Mouse (Mus musculus) stomach, postnatal 0 days (tissue): Measurements from ENCODE around the gene Insl5. TPM values are rescaled to one million over a fixed set of nuclear protein-coding genes. Genes with fewer than 3 reads are reported as not detected.
A peak's percentile ranks its signal among the peaks of the same experiment; 100 is the strongest.

Source experiments
- ATAC-seq: fragments of 200-750 bp; cut with Nextera tagmentation; 2 replicates; pipeline ENCODE4 v1.8.0; 2017; ENCODE audit not compliant: low FRiP score, low TSS enrichment
- DNase-seq: peaks from one replicate; pipeline ENCODE4 v3.0.0-alpha.2; 2016; ENCODE audit warnings: low spot score
- H3K27ac ChIP-seq: fragments of 300-500 bp; sonication (generic); replicated peaks from 2 replicates; pipeline ENCODE4 v1.5.1; 2014; ENCODE audit warnings: mild to moderate bottlenecking, control low read depth
- H3K27me3 ChIP-seq: fragments of 300-500 bp; sonication (generic); 2 replicates; pipeline ENCODE4 v1.6.1; 2014; ENCODE audit warnings: low read length; ENCODE audit not compliant: control insufficient read depth, insufficient read depth
- H3K36me3 ChIP-seq: fragments of 300-500 bp; sonication (generic); 2 replicates; pipeline ENCODE4 v1.6.1; 2014; ENCODE audit warnings: low read length, mixed read lengths; ENCODE audit not compliant: control insufficient read depth, insufficient read depth
- H3K4me1 ChIP-seq: fragments of 300-500 bp; sonication (generic); replicated peaks from 2 replicates; pipeline ENCODE4 v1.6.1; 2014; ENCODE audit warnings: antibody characterized with exemption; ENCODE audit not compliant: control insufficient read depth, insufficient read depth
- H3K4me2 ChIP-seq: fragments of 300-500 bp; sonication (generic); replicated peaks from 2 replicates; pipeline ENCODE4 v1.6.1; 2014; ENCODE audit warnings: low read depth, mild to moderate bottlenecking, control low read depth, moderate library complexity
- H3K4me3 ChIP-seq: fragments of 300-500 bp; sonication (generic); 2 replicates; pipeline ENCODE4 v1.5.1; 2014; ENCODE audit warnings: low read depth, low read length, control low read depth
- H3K9ac ChIP-seq: fragments of 300-500 bp; sonication (generic); 2 replicates; pipeline ENCODE4 v1.6.1; 2014; ENCODE audit warnings: mild to moderate bottlenecking, low read length, control low read depth, mixed read lengths
- H3K9me3 ChIP-seq: fragments of 300-500 bp; sonication (generic); 2 replicates; pipeline ENCODE4 v1.6.1; 2016; ENCODE audit warnings: low read length; ENCODE audit not compliant: control insufficient read depth
- CTCF ChIP-seq: IDR thresholded peaks from 2 replicates; pipeline ENCODE4 v1.5.1; 2016; ENCODE audit warnings: antibody characterized with exemption, low read depth, mild to moderate bottlenecking, moderate library complexity
- EP300 ChIP-seq: optimal IDR thresholded peaks from 2 replicates; pipeline ENCODE3; 2016; ENCODE audit warnings: antibody characterized with exemption
- WGBS: fragments of 180-500 bp; shearing (Covaris S2); extraction: QIAGEN DNeasy Blood & Tissue Kit; methylation state at CpG from one replicate; pipeline ENCODE4 v1.1.7; 2014; 5-methylcytosine and 5-hydroxymethylcytosine counted together
- polyA plus RNA-seq: library from polyadenylated mRNA; unstranded; fragments of >200 nt; fragmentation: Nextera tagmentation; extraction: Ambion mirVana; gene quantifications from 2 replicates; pipeline ENCODE4 v1.2.1, GENCODE M21; 2015

The Insl5 gene
- polyA plus RNA-seq, 1 experiment from 2014 or later = not detected

- Histone ChIP-seq H3K9me3 (no peaks in the 10 kb centered on the region), H3K4me2 (peak overlapping the region; percentile 27; the same call in 1 of the 2 replicates), H3K27me3 (no peaks in the 10 kb centered on the region), H3K36me3 (no peaks in the 10 kb centered on the region), H3K4me3 (no peak overlapping the region), H3K27ac (no peak overlapping the region), H3K4me1 (no peaks in the 10 kb centered on the region), H3K9ac (no peak overlapping the region)
- WGBS = 14% methylated on average over 4 of the region's 4 CpGs
- ATAC-seq (no peak), DNase-seq (no peak)
- no peak for TF ChIP-seq EP300
- TF ChIP-seq CTCF = no peak
Observed at GRCm38 (mm10) chr4:103013490-103013889, 13.2 kb downstream of the Insl5 start.

DNA sequence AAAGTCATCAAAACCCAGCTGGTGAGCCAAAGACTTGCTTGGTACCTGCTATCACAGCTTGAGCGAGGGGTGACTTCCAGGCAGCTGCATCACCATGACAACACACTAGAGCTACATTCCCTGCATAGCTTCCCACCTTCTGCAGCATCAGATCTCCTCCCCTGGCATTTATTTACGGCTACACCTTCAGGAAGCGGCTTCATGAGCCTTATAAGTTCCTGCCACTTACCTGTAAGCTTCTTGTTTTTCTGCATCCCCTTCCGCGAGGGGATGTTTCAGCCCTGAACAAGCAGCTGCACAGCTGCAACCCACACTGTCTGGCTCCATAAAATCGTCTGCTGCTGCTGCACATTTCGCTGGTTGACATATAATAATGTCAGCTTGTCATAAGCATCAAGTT lies 14.8 kb downstream of the Insl5 start:
- no peak for DNase-seq
- no peaks in the 10 kb centered on the region for H3K27me3 ChIP-seq
- H3K4me1 ChIP-seq = no peaks in the 10 kb centered on the region

GRCm38 (mm10) chr4:103010734-103011133 lies 15.9 kb downstream of the Insl5 start:
- Histone ChIP-seq H3K27me3 (no peaks in the 10 kb centered on the region), H3K4me1 (no peaks in the 10 kb centered on the region), H3K36me3 (no peaks in the 10 kb centered on the region), H3K4me3 (no peak overlapping the region), H3K9me3 (no peaks in the 10 kb centered on the region), H3K9ac (no peak overlapping the region), H3K4me2 (no peak overlapping the region), H3K27ac (no peak overlapping the region)
- TF ChIP-seq CTCF = no peak
- no peak for TF ChIP-seq EP300
- WGBS = 95% methylated on average over 4 of the region's 4 CpGs
- DNase-seq (no peak), ATAC-seq (no peak)

More for the DNA sequence above, 14.8 kb downstream of the Insl5 start:
- Histone ChIP-seq H3K4me2 (no peak overlapping the region), H3K36me3 (no peaks in the 10 kb centered on the region), H3K9ac (no peak overlapping the region), H3K4me3 (no peak overlapping the region), H3K9me3 (no peaks in the 10 kb centered on the region), H3K27ac (no peak overlapping the region)
- 42% methylated on average over 7 of the region's 7 CpGs for WGBS
- no peak for ATAC-seq
- TF ChIP-seq CTCF = no peak
- TF ChIP-seq EP300 = no peak

DNA sequence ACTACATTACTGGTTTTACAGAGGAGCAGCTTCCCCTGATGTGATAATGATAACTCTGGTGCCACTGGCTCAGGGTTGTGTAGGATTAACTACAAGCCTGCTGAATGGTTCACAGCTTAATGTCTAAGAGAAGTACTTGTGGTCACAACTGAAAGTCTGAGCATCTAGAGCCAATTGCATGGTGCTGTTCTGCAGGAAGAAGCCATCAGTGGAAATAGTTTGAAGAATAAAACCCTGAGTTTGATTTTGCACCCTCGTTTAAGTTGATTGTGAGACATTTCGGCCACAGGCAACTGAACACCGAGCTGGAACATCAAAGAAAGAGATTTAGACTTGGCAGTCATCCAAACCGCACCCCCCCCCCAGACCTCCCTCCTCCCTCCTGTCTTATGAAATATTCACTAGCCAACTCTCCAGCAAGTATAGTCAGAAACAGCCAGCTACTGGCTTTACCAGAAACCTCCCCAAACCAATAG lies 19.7 kb downstream of the Insl5 start:
- Histone ChIP-seq H3K27ac (no peak overlapping the region), H3K4me1 (no peaks in the 10 kb centered on the region), H3K9me3 (no peaks in the 10 kb centered on the region), H3K27me3 (no peaks in the 10 kb centered on the region), H3K4me3 (no peak overlapping the region), H3K9ac (no peak overlapping the region), H3K4me2 (no peak overlapping the region), H3K36me3 (no peaks in the 10 kb centered on the region)
- DNase-seq (peak; percentile 40), ATAC-seq (no peak)
- 16% methylated on average over 4 of the region's 4 CpGs for WGBS
- TF ChIP-seq EP300 = no peak
- no peak for TF ChIP-seq CTCF

DNA sequence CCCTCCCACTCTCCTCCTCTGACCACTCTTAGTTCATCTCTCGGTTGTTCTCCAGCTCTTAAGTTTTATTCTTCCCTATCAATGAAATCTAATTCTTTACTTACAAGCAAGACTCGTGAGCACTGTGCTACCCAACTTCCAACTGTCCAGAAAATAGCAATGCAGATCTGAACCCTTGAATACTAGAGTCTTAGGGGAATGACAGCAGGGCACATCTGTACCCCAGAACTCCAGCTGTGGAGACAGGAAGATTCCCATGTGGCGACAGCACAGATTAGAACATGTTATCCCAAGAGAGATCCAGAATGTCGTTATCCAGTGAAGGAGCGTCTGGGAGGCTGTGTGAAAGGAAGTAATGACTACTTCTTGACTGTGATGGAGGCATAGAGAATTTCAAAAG lies 20.4 kb downstream of the Insl5 start:
- Histone ChIP-seq H3K27me3 (no peaks in the 10 kb centered on the region), H3K9ac (no peak overlapping the region), H3K9me3 (no peaks in the 10 kb centered on the region), H3K27ac (no peak overlapping the region), H3K4me1 (no peaks in the 10 kb centered on the region), H3K4me2 (no peak overlapping the region), H3K36me3 (no peaks in the 10 kb centered on the region), H3K4me3 (no peak overlapping the region)
- DNase-seq (no peak), ATAC-seq (no peak)
- WGBS = 79% methylated on average over 5 of the region's 5 CpGs
- TF ChIP-seq EP300 = no peak
- no peak for TF ChIP-seq CTCF

GRCm38 (mm10) chr4:103005190-103005945 lies 21.3 kb downstream of the Insl5 start:
- Histone ChIP-seq H3K4me2 (no peak overlapping the region), H3K4me3 (no peak overlapping the region), H3K9ac (no peak overlapping the region), H3K36me3 (no peaks in the 10 kb centered on the region), H3K9me3 (no peaks in the 10 kb centered on the region), H3K27ac (no peak overlapping the region), H3K27me3 (no peaks in the 10 kb centered on the region), H3K4me1 (no peaks in the 10 kb centered on the region)
- 63% methylated on average over 15 of the region's 15 CpGs for WGBS
- no peak for DNase-seq
- ATAC-seq = no peak
- TF ChIP-seq EP300 = no peak
- no peak for TF ChIP-seq CTCF
